Mouse (Mus musculus): ENCODE data around the gene Olfr548-ps1.

DNA sequence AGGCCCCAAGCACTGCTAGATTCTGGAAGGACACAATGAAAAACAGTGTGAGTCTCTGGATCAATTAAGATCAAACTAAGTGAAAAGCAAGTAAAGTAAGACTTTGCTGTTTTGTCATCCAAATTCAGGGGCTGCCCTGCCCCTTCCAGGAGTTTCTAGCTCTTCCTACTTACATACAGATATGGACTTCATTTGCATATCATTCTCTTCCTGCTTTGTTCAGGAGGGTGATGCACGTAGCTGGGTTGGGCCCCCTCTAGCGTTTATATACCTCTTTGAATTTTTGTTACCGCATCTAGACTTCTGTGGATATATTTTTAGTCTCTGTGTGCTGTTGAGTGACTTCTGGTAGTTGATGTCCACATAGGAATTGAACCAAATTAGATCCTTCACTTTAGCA is 555 bp downstream of the Olfr548-ps1 start:
- TF ChIP-seq CTCF (IDR thresholded peaks at IDR 0.05; ENCODE audit: extremely low read depth, insufficient read depth, insufficient read length, insufficient replicate concordance) (no peak), POLR2A (IDR thresholded peaks at IDR 0.05; ENCODE audit: low read depth, low read length) (no peak)
